Mouse (Mus musculus) gastrocnemius, postnatal 10 days (tissue): ENCODE data around the gene Apob. TPM values are rescaled to one million over a fixed set of nuclear protein-coding genes. Genes with fewer than 3 reads are reported as not detected.

Experiments used
- DNase-seq: peaks from one replicate; pipeline ENCODE4 v3.0.0; 2021; ENCODE audit warnings: mixed read lengths
- total RNA-seq, 2 experiments: library from RNA; stranded (reverse); gene quantifications; 2 replicates each; pipeline ENCODE4 v1.2.3; 2021

Gene Apob
- total RNA-seq, 2 experiments from 2014 or later = 0.05 to 1.7 TPM

- no peak for DNase-seq
Observed at GRCm38 (mm10) chr12:8038081-8038730, 60.8 kb downstream of the Apob start.

GRCm38 (mm10) chr12:8042626-8043394 lies 65.4 kb downstream of the Apob start:
- DNase-seq = no peak

GRCm38 (mm10) chr12:8047046-8047445 lies 69.6 kb downstream of the Apob start:
- DNase-seq = no peak

GRCm38 (mm10) chr12:8047789-8048309 lies 70.4 kb downstream of the Apob start:
- no peak for DNase-seq

- no peak for DNase-seq
Observed at GRCm38 (mm10) chr12:8056001-8056640, 78.7 kb downstream of the Apob start.

GRCm38 (mm10) chr12:8059576-8059975 lies 82.1 kb downstream of the Apob start:
- DNase-seq = peak; percentile 70

GRCm38 (mm10) chr12:8063363-8064065 lies 86.1 kb downstream of the Apob start:
- DNase-seq = no peak

Other genes starting within 250 kb of the Apob start
- gene Ldah, start 230.5 kb downstream of the Apob start, total RNA-seq = 10 to 100 TPM; 10.1 to 13.9 TPM